In genomic region chr7:29367166-29368003, GRCm38 (mm10) we compare ENCODE assay signal across 11 mouse cellular contexts.
DNase-seq lines count a peak whose midpoint lies in the region; ATAC-seq lines count a peak whose summit lies in the region.
"Had no signal": no experiment of that assay in that cellular context is flagged by ENCODE, and none has a peak within 500 bp of the region (broad histone marks: within the 10 kb centered on the region; RNA-seq: fewer than 3 reads in every experiment).

No protein-coding gene starts in this region.

- no peak for DNase-seq in embryonic facial prominence, embryonic 11.5 days (ENCODE audit: low spot score)
- no peak for DNase-seq in embryonic facial prominence, embryonic 10.5 days (ENCODE audit: low spot score)
- peak; percentile 72 for DNase-seq in cerebellum, adult 9-11 months
- no peak for DNase-seq in gastrocnemius, postnatal 10 days
- no peak for DNase-seq in heart, postnatal 25 days (ENCODE audit: low spot score)

- ATAC-seq in embryonic facial prominence, embryonic 11.5 days (replicated peaks; ENCODE audit: insufficient number of reproducible peaks, low FRiP score, low TSS enrichment, low read depth) = 0 out of 2 replicates have a peak, but pooled peaks have one; percentile 45
- peak; percentile 93 for ATAC-seq in hindbrain, embryonic 15.5 days (ENCODE audit: low FRiP score, low read depth)
- ATAC-seq in neural tube, embryonic 14.5 days (ENCODE audit: low read depth) = peak; percentile 96
- ATAC-seq in monocyte, adult 5-6 weeks (replicated peaks; ENCODE audit: insufficient number of reproducible peaks, low FRiP score, low TSS enrichment, poor library complexity, severe bottlenecking) = no peak

- no peaks in the 10 kb centered on the region for H3K27me3 ChIP-seq in embryonic facial prominence, embryonic 11.5 days (ENCODE audit: control insufficient read depth, insufficient read depth, low read length)
- H3K27me3 ChIP-seq in embryonic facial prominence, embryonic 10.5 days (replicated peaks; ENCODE audit: low read depth, poor library complexity, severe bottlenecking) = no peaks in the 10 kb centered on the region
- no peaks in the 10 kb centered on the region for H3K27me3 ChIP-seq in hindbrain, embryonic 15.5 days
- H3K27me3 ChIP-seq in neural tube, embryonic 14.5 days (ENCODE audit: control insufficient read depth, insufficient read depth, low read length) = no peaks in the 10 kb centered on the region
- H3K27me3 ChIP-seq: limb, embryonic 12.5 days had no signal

- WGBS in embryonic facial prominence, embryonic 11.5 days = 77% methylated on average over 13 of the region's 13 CpGs
- WGBS in embryonic facial prominence, embryonic 10.5 days = 80% methylated on average over 13 of the region's 13 CpGs
- WGBS in hindbrain, embryonic 15.5 days = 66% methylated on average over 13 of the region's 13 CpGs
- WGBS in neural tube, embryonic 14.5 days = 73% methylated on average over 13 of the region's 13 CpGs

- no peak overlapping the region for H3K4me2 ChIP-seq in embryonic facial prominence, embryonic 11.5 days (ENCODE audit: low read depth, low read length)
- peak overlapping the region; percentile 16; the same call in 1 of the 2 replicates for H3K4me2 ChIP-seq in hindbrain, embryonic 15.5 days
- H3K4me2 ChIP-seq in neural tube, embryonic 14.5 days (ENCODE audit: low read depth, low read length) = no peak overlapping the region; the same call in 1 of the 2 replicates
- H3K4me2 ChIP-seq: heart, embryonic 11.5 days had no signal

- H3K36me3 ChIP-seq in embryonic facial prominence, embryonic 11.5 days (replicated peaks; ENCODE audit: control insufficient read depth, insufficient read depth, low read depth, low read length) = no peaks in the 10 kb centered on the region; the same call in 1 of the 2 replicates
- peaks cover 38% of the 10 kb centered on the region for H3K36me3 ChIP-seq in embryonic facial prominence, embryonic 10.5 days (replicated peaks)
- H3K36me3 ChIP-seq in hindbrain, embryonic 15.5 days = peaks cover 14% of the 10 kb centered on the region; the same call in 1 of the 2 replicates
- peaks cover 3% of the 10 kb centered on the region for H3K36me3 ChIP-seq in neural tube, embryonic 14.5 days (ENCODE audit: control insufficient read depth, insufficient read depth, low read length)

- no peaks in the 10 kb centered on the region for H3K9me3 ChIP-seq in embryonic facial prominence, embryonic 11.5 days (replicated peaks; ENCODE audit: control insufficient read depth, low read length)
- H3K9me3 ChIP-seq in embryonic facial prominence, embryonic 10.5 days = no peaks in the 10 kb centered on the region
- no peaks in the 10 kb centered on the region for H3K9me3 ChIP-seq in hindbrain, embryonic 15.5 days
- no peaks in the 10 kb centered on the region for H3K9me3 ChIP-seq in neural tube, embryonic 14.5 days (ENCODE audit: control insufficient read depth, low read length)
- H3K9me3 ChIP-seq: limb, embryonic 12.5 days had no signal

- H3K4me3 ChIP-seq in embryonic facial prominence, embryonic 11.5 days (ENCODE audit: low read depth, low read length) = no peak overlapping the region
- no peak overlapping the region for H3K4me3 ChIP-seq in embryonic facial prominence, embryonic 10.5 days
- H3K4me3 ChIP-seq in hindbrain, embryonic 15.5 days = no peak overlapping the region
- no peak overlapping the region for H3K4me3 ChIP-seq in neural tube, embryonic 14.5 days (ENCODE audit: low read depth, low read length)
- H3K4me3 ChIP-seq: limb, embryonic 12.5 days; myocyte had no signal

- no peaks in the 10 kb centered on the region for H3K4me1 ChIP-seq in embryonic facial prominence, embryonic 11.5 days (ENCODE audit: control insufficient read depth, insufficient read depth, low read length)
- H3K4me1 ChIP-seq in embryonic facial prominence, embryonic 10.5 days = peaks cover 6% of the 10 kb centered on the region
- peaks cover 22% of the 10 kb centered on the region for H3K4me1 ChIP-seq in hindbrain, embryonic 15.5 days (replicated peaks)
- peaks cover 13% of the 10 kb centered on the region for H3K4me1 ChIP-seq in neural tube, embryonic 14.5 days (ENCODE audit: control insufficient read depth, insufficient read depth, low read length)

- H3K9ac ChIP-seq in embryonic facial prominence, embryonic 11.5 days (replicated peaks; ENCODE audit: low read length) = no peak overlapping the region
- no peak overlapping the region for H3K9ac ChIP-seq in hindbrain, embryonic 15.5 days
- peak overlapping the region; percentile 12; the same call in 1 of the 2 replicates for H3K9ac ChIP-seq in neural tube, embryonic 14.5 days (replicated peaks; ENCODE audit: low read depth, low read length)
- H3K9ac ChIP-seq: limb, embryonic 12.5 days had no signal

- no peak overlapping the region for H3K27ac ChIP-seq in embryonic facial prominence, embryonic 11.5 days (replicated peaks; ENCODE audit: low read depth, low read length)
- no peak overlapping the region for H3K27ac ChIP-seq in embryonic facial prominence, embryonic 10.5 days (replicated peaks)
- peak overlapping the region; percentile 85 for H3K27ac ChIP-seq in hindbrain, embryonic 15.5 days (replicated peaks)
- peak overlapping the region; percentile 89 for H3K27ac ChIP-seq in neural tube, embryonic 14.5 days (ENCODE audit: low read depth, low read length)
- H3K27ac ChIP-seq: limb, embryonic 12.5 days had no signal

- intact Hi-C loops in heart, postnatal 25 days (cut with DNase I) = no loop called here

Comparison
In these comparisons a context has a peak if more than half of its experiments do, and no peak if none do; other contexts are left out.
1. H3K27ac ChIP-seq: peak in hindbrain, embryonic 15.5 days (single experiment) and neural tube, embryonic 14.5 days (single experiment); none in embryonic facial prominence, embryonic 11.5 days (single experiment) and embryonic facial prominence, embryonic 10.5 days (single experiment).